Mouse (Mus musculus): Measurements from ENCODE around the gene Dnaic1.

GRCm38 (mm10) chr4:41628202-41628927, 58.8 kb downstream of the Dnaic1 start:
- TF ChIP-seq CTCF (IDR thresholded peaks at IDR 0.05; ENCODE audit: insufficient read depth, low read depth, low read length) (no peak), POLR2A (IDR thresholded peaks at IDR 0.05; ENCODE audit: insufficient read depth, low read depth, low read length) (no peak)
